Mouse (Mus musculus) cerebellum, adult 2 months (tissue): ENCODE measurements around the gene 6030468B19Rik.

ENCODE experiments used
- CTCF ChIP-seq: fragments of 200-500 bp; IDR thresholded peaks from 2 replicates; pipeline ENCODE4 v1.5.1; 2011; ENCODE audit warnings: low read depth, mild to moderate bottlenecking, control low read depth, low read length, moderate library complexity, borderline replicate concordance; ENCODE audit not compliant: insufficient read depth
- POLR2A ChIP-seq: fragments of 200-500 bp; IDR thresholded peaks from 2 replicates; pipeline ENCODE4 v1.6.1; 2011; ENCODE audit warnings: low read length, control low read depth, borderline replicate concordance; ENCODE audit not compliant: insufficient read depth

GRCm38 (mm10) chr11:117791441-117791761, 6.1 kb upstream of the 6030468B19Rik start:
- no peak for TF ChIP-seq CTCF
- TF ChIP-seq POLR2A: no peak
